Mouse (Mus musculus) kidney, adult 2 months (tissue): ENCODE measurements around the gene H2al1m. TPM values are rescaled to one million over a fixed set of nuclear protein-coding genes. Genes with fewer than 3 reads are reported as not detected.

Source experiments
- polyA plus RNA-seq: library from polyadenylated mRNA; depleted of rRNA; stranded (reverse); fragments of >200 nt; gene quantifications from 2 replicates; pipeline ENCODE4 v1.2.3, GENCODE M21; 2012; rRNA removed

H2al1m gene
- polyA plus RNA-seq, 1 experiment, result not detected

Other genes starting within 250 kb of the H2al1m start
- not detected in 2 replicates for gene Fthl17f, start 220.7 kb upstream of the H2al1m start, polyA plus RNA-seq
- not detected in 2 replicates for gene 4930402K13Rik, start 179.2 kb upstream of the H2al1m start, polyA plus RNA-seq
- 0.50 and 0.72 TPM in 2 replicates for gene Lancl3, start 83.9 kb upstream of the H2al1m start, polyA plus RNA-seq
- gene Gm14862, start 26.9 kb upstream of the H2al1m start, polyA plus RNA-seq, result not detected in 2 replicates
- gene Xk, start 11.0 kb upstream of the H2al1m start, polyA plus RNA-seq, result 0.28 and 0.37 TPM in 2 replicates
- not detected in 2 replicates for gene H2al1k, start 66.9 kb downstream of the H2al1m start, polyA plus RNA-seq
- 1.5 and 2.4 TPM in 2 replicates for gene Cybb, start 204.0 kb downstream of the H2al1m start, polyA plus RNA-seq